Mouse (Mus musculus): ENCODE measurements around the gene Atxn1.

- TF ChIP-seq CTCF (IDR thresholded peaks at IDR 0.05) (no peak), POLR2A (IDR thresholded peaks at IDR 0.05; ENCODE audit: insufficient read depth, low read depth, low read length) (no peak), EP300 (IDR thresholded peaks at IDR 0.05; ENCODE audit: insufficient read depth, low read depth, low read length) (no peak)
These were observed 50.7 kb downstream of the Atxn1 start for GRCm38 (mm10) chr13:45914117-45914516.

Data from heart, adult 2 months (tissue).